Mouse (Mus musculus): ENCODE results near the gene Crygs. TPM values are rescaled to one million over a fixed set of nuclear protein-coding genes. Genes with fewer than 3 reads are reported as not detected.

Gene Crygs
- 0.38 TPM in 1 of 2 replicates, not detected in the other for polyA plus RNA-seq (2015; fragmentation: Nextera tagmentation; extraction: Ambion mirVana)

- DNase-seq (ENCODE audit: low spot score) = no peak
Measured at GRCm38 (mm10) chr16:22811477-22811876, at the start of gene Crygs. Crygs (minus strand) TSS chr16:22811577.

GRCm38 (mm10) chr16:22857431-22858113, 46.2 kb upstream of the Crygs start, which contains the start of the genes Tbccd1 and Dnajb11:
Tbccd1 (minus strand) TSS chr16:22857669.
Dnajb11 (plus strand) TSS chr16:22857845.
- DNase-seq (ENCODE audit: low spot score) = peak; percentile 100

GRCm38 (mm10) chr16:22856773-22857172, 45.4 kb upstream of the Crygs start:
- DNase-seq (ENCODE audit: low spot score) = no peak

GRCm38 (mm10) chr16:22852709-22853108, 41.3 kb upstream of the Crygs start:
- no peak for DNase-seq (ENCODE audit: low spot score)

GRCm38 (mm10) chr16:22848331-22848730, 37.0 kb upstream of the Crygs start:
- no peak for DNase-seq (ENCODE audit: low spot score)

GRCm38 (mm10) chr16:22847686-22848085, 36.3 kb upstream of the Crygs start:
- DNase-seq (ENCODE audit: low spot score) = no peak

GRCm38 (mm10) chr16:22845481-22845880, 34.1 kb upstream of the Crygs start:
- DNase-seq (ENCODE audit: low spot score) = no peak

- DNase-seq (ENCODE audit: low spot score) = no peak
Measured at GRCm38 (mm10) chr16:22844834-22845233, 33.5 kb upstream of the Crygs start.

- peak; percentile 42 for DNase-seq (ENCODE audit: low spot score)
Measured at GRCm38 (mm10) chr16:22844061-22844801, 32.9 kb upstream of the Crygs start.

- no peak for DNase-seq (ENCODE audit: low spot score)
Measured at GRCm38 (mm10) chr16:22842871-22843270, 31.5 kb upstream of the Crygs start.

- DNase-seq (ENCODE audit: low spot score) = no peak
Measured at GRCm38 (mm10) chr16:22839146-22839857, 27.9 kb upstream of the Crygs start.

- no peak for DNase-seq (ENCODE audit: low spot score)
Measured at GRCm38 (mm10) chr16:22832932-22833525, 21.7 kb upstream of the Crygs start.

GRCm38 (mm10) chr16:22820731-22821130, 9.4 kb upstream of the Crygs start:
- DNase-seq (ENCODE audit: low spot score) = no peak

- peak; percentile 56 for DNase-seq (ENCODE audit: low spot score)
Measured at GRCm38 (mm10) chr16:22807468-22808070, 3.8 kb downstream of the Crygs start.

GRCm38 (mm10) chr16:22802786-22803185, 8.6 kb downstream of the Crygs start:
- DNase-seq (ENCODE audit: low spot score) = no peak

GRCm38 (mm10) chr16:22800849-22801109, 10.6 kb downstream of the Crygs start:
- DNase-seq (ENCODE audit: low spot score) = no peak

GRCm38 (mm10) chr16:22800026-22800848, 11.1 kb downstream of the Crygs start:
- DNase-seq (ENCODE audit: low spot score) = no peak

GRCm38 (mm10) chr16:22798520-22798919, 12.9 kb downstream of the Crygs start:
- no peak for DNase-seq (ENCODE audit: low spot score)

- no peak for DNase-seq (ENCODE audit: low spot score)
Measured at GRCm38 (mm10) chr16:22797521-22797920, 13.9 kb downstream of the Crygs start.

- DNase-seq (ENCODE audit: low spot score) = no peak
Measured at GRCm38 (mm10) chr16:22795497-22795896, 15.9 kb downstream of the Crygs start.

All from thymus, postnatal 0 days (tissue).